Mouse (Mus musculus): ENCODE results near the gene Rbpms2.

The Rbpms2 gene

DNA sequence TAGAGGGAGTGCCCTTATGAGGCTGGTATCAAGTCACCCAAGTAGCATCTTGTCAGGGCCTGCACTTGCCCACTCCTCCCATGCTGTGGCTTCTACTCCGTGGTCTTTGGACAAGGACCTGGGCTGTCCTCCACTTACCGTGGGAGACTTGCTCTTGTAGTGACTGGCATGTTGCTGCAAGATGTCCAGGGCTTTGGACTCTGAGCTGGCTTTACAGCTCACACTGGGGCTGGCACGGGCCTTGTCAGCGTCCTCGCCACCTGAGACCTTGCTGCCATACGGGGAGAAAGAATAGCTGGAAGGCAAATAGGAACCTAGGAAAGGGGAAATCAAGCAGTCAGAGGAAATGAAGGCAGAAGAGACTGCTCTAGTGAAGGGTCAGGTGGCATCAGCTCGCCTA is 67.9 kb downstream of the Rbpms2 start:
- DNase-seq (ENCODE audit: low spot score) = no peak

DNA sequence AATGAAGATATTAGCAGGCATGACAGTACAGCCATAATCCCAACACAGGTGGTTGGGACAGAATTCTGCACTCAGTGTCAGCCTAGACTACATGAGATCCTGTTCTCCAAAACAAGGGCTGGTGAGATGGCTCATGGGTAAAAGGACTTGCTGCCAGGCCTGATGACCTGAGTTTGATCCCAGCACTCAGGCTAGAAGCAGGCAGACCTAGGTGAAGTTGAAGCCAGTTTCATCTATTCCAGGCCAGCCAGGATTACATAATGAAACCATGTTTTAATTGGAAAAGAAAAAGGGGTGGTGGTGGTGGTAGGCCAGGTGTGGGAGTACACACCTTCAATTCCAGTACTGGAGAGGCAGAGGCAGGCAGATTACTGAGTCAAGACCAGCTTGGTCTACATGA is 68.5 kb downstream of the Rbpms2 start:
- DNase-seq (ENCODE audit: low spot score) = no peak

DNA sequence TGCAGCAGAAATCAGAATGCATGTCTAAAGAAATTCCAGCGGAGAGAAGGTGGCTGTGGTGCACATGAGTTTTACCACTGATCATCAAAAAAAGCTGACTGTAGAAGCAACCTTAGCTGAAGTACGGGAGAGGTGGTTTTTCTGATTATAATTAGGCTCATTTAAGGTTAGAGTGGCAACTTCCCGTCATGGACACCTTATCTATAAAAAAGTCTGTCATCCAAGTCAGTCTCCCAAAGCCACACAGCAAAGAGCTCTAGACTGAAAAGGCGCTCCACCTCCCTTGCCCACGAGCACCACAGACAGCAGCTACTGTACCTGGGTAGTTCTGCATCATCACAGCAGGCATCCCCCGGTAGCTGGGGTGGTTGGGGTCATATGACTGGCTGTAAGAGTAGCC is 71.1 kb downstream of the Rbpms2 start:
- DNase-seq (ENCODE audit: low spot score) = no peak

DNA sequence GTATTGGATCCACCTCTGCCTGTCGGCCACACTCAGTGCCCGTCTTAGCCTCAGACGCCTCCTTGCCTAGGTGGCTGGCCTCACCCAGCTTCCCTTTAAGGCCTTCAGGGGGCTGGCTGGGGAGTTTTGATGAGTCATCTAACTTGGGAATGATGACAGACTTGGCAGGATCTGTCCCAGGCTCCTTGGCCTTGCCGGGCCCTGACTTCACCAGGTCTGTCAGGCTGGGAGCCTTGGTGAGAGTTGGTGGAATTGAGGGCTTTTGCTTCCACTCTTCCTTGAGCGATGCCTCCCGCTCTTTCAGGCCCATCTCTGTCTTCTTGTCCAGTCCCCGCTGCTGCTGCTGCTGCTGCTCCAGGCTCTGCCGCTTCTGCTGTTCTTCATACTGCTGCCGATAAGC is 72.8 kb downstream of the Rbpms2 start:
- DNase-seq (ENCODE audit: low spot score) = no peak

DNA sequence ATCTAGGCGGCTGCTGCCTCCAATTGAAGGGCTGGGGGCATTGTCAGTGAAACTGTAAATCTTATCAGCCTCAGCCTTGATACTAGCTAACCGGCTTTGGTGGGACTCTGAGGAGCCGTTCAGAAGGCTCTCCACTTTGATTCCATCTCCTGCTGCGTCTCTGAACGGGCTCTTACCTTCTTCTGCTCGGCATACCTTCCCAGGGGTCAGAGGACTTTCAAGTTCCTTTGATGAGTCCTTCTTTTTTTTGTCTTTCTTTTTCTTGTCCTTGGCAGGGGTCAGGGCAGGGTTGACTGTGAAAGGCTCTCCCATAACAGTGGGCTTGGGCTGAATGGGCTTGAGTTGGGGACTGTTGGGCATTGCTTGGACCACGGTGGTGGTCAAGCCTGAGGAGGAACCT is 73.8 kb downstream of the Rbpms2 start:
- no peak for DNase-seq (ENCODE audit: low spot score)

DNA sequence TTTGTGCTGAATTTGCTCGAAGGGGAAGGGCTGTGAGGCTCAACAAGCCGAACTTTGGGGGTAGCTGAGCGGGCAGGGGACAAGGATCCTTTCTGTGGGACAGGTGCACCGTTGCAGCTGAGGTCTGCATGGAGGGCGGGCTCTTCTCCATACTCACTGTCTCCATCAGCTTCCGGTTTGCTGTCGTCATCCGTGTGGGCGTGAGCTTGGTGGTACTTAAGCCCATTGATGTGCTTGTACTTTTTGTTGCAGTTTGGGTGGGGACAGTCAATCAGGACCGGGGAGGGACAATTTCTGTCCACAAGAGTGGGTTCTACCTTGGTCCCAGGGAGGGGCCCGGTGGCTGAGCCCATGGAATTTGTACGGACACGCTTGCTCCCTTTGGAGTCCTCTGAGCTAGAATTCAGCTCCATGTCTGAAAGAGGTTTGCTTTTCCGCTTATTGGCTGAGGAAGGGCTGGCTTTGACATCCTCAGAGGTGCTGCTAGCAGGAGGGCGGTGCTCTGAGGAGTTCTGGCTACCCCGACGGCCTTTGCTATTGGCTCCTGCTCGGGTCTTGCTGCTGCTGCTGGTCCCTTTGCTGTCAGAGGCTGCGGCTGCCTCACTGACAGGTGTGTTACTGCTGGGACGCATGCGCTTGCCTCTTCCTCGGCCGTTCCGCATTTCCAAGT is 74.6 kb downstream of the Rbpms2 start:
- no peak for DNase-seq (ENCODE audit: low spot score)

Data from urinary bladder, postnatal 10 days (tissue).